Mouse (Mus musculus): ENCODE data around the gene Onecut1. TPM values are rescaled to one million over a fixed set of nuclear protein-coding genes. Genes with fewer than 3 reads are reported as not detected.

The Onecut1 gene
- polyA plus RNA-seq, 1 experiment: not detected

GRCm38 (mm10) chr9:74921422-74921821 lies 59.7 kb downstream of the Onecut1 start:
- Histone ChIP-seq H3K4me1 (ENCODE audit: control insufficient read depth) (no peaks in the 10 kb centered on the region), H3K4me3 (replicated peaks) (no peak overlapping the region), H3K9me3 (ENCODE audit: control insufficient read depth, low read length) (peaks cover 4% of the 10 kb centered on the region; the same call in 1 of the 2 replicates), H3K27me3 (ENCODE audit: control insufficient read depth) (no peaks in the 10 kb centered on the region), H3K36me3 (ENCODE audit: control insufficient read depth) (no peaks in the 10 kb centered on the region)
- no peak for TF ChIP-seq GATA1 (IDR thresholded peaks at IDR 0.05; ENCODE audit: low read length)
- no peak for TF ChIP-seq TAL1 (IDR thresholded peaks at IDR 0.05; ENCODE audit: low read length)

GRCm38 (mm10) chr9:74922884-74923283 lies 61.2 kb downstream of the Onecut1 start:
- Histone ChIP-seq H3K9me3 (ENCODE audit: control insufficient read depth, low read length) (no peaks in the 10 kb centered on the region), H3K36me3 (ENCODE audit: control insufficient read depth) (no peaks in the 10 kb centered on the region), H3K27me3 (ENCODE audit: control insufficient read depth) (no peaks in the 10 kb centered on the region), H3K4me1 (ENCODE audit: control insufficient read depth) (no peaks in the 10 kb centered on the region), H3K4me3 (replicated peaks) (no peak overlapping the region)
- no peak for TF ChIP-seq TAL1 (IDR thresholded peaks at IDR 0.05; ENCODE audit: low read length)
- no peak for TF ChIP-seq GATA1 (IDR thresholded peaks at IDR 0.05; ENCODE audit: low read length)

- no peaks in the 10 kb centered on the region for H3K27me3 ChIP-seq (ENCODE audit: control insufficient read depth)
- no peak overlapping the region for H3K4me3 ChIP-seq (replicated peaks)
- H3K36me3 ChIP-seq (ENCODE audit: control insufficient read depth): no peaks in the 10 kb centered on the region
- no peaks in the 10 kb centered on the region for H3K4me1 ChIP-seq (ENCODE audit: control insufficient read depth)
- TF ChIP-seq TAL1 (IDR thresholded peaks at IDR 0.05; ENCODE audit: low read length) (no peak), GATA1 (IDR thresholded peaks at IDR 0.05; ENCODE audit: low read length) (no peak)
- H3K9me3 ChIP-seq (ENCODE audit: control insufficient read depth, low read length): no peaks in the 10 kb centered on the region
Observed at GRCm38 (mm10) chr9:74923291-74923977, 61.7 kb downstream of the Onecut1 start.

- Histone ChIP-seq H3K36me3 (ENCODE audit: control insufficient read depth) (no peaks in the 10 kb centered on the region), H3K9me3 (ENCODE audit: control insufficient read depth, low read length) (no peaks in the 10 kb centered on the region), H3K4me3 (replicated peaks) (no peak overlapping the region), H3K27me3 (ENCODE audit: control insufficient read depth) (no peaks in the 10 kb centered on the region), H3K4me1 (ENCODE audit: control insufficient read depth) (no peaks in the 10 kb centered on the region)
- no peak for TF ChIP-seq TAL1 (IDR thresholded peaks at IDR 0.05; ENCODE audit: low read length)
- no peak for TF ChIP-seq GATA1 (IDR thresholded peaks at IDR 0.05; ENCODE audit: low read length)
Observed at GRCm38 (mm10) chr9:74925220-74925769, 63.6 kb downstream of the Onecut1 start.

- no peaks in the 10 kb centered on the region for H3K9me3 ChIP-seq (ENCODE audit: control insufficient read depth, low read length)
Observed at GRCm38 (mm10) chr9:74929981-74930423, 68.3 kb downstream of the Onecut1 start.

GRCm38 (mm10) chr9:74930653-74931052 lies 68.9 kb downstream of the Onecut1 start:
- no peak overlapping the region for H3K4me3 ChIP-seq (replicated peaks)
- no peaks in the 10 kb centered on the region for H3K4me1 ChIP-seq (ENCODE audit: control insufficient read depth)
- no peaks in the 10 kb centered on the region for H3K27me3 ChIP-seq (ENCODE audit: control insufficient read depth)
- no peaks in the 10 kb centered on the region for H3K9me3 ChIP-seq (ENCODE audit: control insufficient read depth, low read length)
- TF ChIP-seq GATA1 (IDR thresholded peaks at IDR 0.05; ENCODE audit: low read length): no peak
- TF ChIP-seq TAL1 (IDR thresholded peaks at IDR 0.05; ENCODE audit: low read length): no peak
- no peaks in the 10 kb centered on the region for H3K36me3 ChIP-seq (ENCODE audit: control insufficient read depth)

More at GRCm38 (mm10) chr9:74929981-74930423, 68.3 kb downstream of the Onecut1 start:
- Histone ChIP-seq H3K36me3 (ENCODE audit: control insufficient read depth) (no peaks in the 10 kb centered on the region), H3K4me1 (ENCODE audit: control insufficient read depth) (no peaks in the 10 kb centered on the region), H3K4me3 (replicated peaks) (no peak overlapping the region), H3K27me3 (ENCODE audit: control insufficient read depth) (no peaks in the 10 kb centered on the region)
- no peak for TF ChIP-seq GATA1 (IDR thresholded peaks at IDR 0.05; ENCODE audit: low read length)
- TF ChIP-seq TAL1 (IDR thresholded peaks at IDR 0.05; ENCODE audit: low read length): no peak

GRCm38 (mm10) chr9:74935289-74935688 lies 73.6 kb downstream of the Onecut1 start:
- Histone ChIP-seq H3K27me3 (ENCODE audit: control insufficient read depth) (no peaks in the 10 kb centered on the region), H3K4me1 (ENCODE audit: control insufficient read depth) (no peaks in the 10 kb centered on the region), H3K9me3 (ENCODE audit: control insufficient read depth, low read length) (no peaks in the 10 kb centered on the region), H3K36me3 (ENCODE audit: control insufficient read depth) (no peaks in the 10 kb centered on the region), H3K4me3 (replicated peaks) (no peak overlapping the region)
- TF ChIP-seq GATA1 (IDR thresholded peaks at IDR 0.05; ENCODE audit: low read length): no peak
- no peak for TF ChIP-seq TAL1 (IDR thresholded peaks at IDR 0.05; ENCODE audit: low read length)

GRCm38 (mm10) chr9:74937761-74938160 lies 76.0 kb downstream of the Onecut1 start:
- no peaks in the 10 kb centered on the region for H3K9me3 ChIP-seq (ENCODE audit: control insufficient read depth, low read length)
- TF ChIP-seq TAL1 (IDR thresholded peaks at IDR 0.05; ENCODE audit: low read length) (no peak), GATA1 (IDR thresholded peaks at IDR 0.05; ENCODE audit: low read length) (no peak)
- H3K4me3 ChIP-seq (replicated peaks): no peak overlapping the region
- H3K4me1 ChIP-seq (ENCODE audit: control insufficient read depth): no peaks in the 10 kb centered on the region
- no peaks in the 10 kb centered on the region for H3K36me3 ChIP-seq (ENCODE audit: control insufficient read depth)
- no peaks in the 10 kb centered on the region for H3K27me3 ChIP-seq (ENCODE audit: control insufficient read depth)

GRCm38 (mm10) chr9:74938670-74939534 lies 77.2 kb downstream of the Onecut1 start:
- TF ChIP-seq TAL1 (IDR thresholded peaks at IDR 0.05; ENCODE audit: low read length): no peak
- TF ChIP-seq GATA1 (IDR thresholded peaks at IDR 0.05; ENCODE audit: low read length): no peak
- H3K27me3 ChIP-seq (ENCODE audit: control insufficient read depth): no peaks in the 10 kb centered on the region
- no peaks in the 10 kb centered on the region for H3K9me3 ChIP-seq (ENCODE audit: control insufficient read depth, low read length)
- H3K4me1 ChIP-seq (ENCODE audit: control insufficient read depth): no peaks in the 10 kb centered on the region
- H3K4me3 ChIP-seq (replicated peaks): no peak overlapping the region
- no peaks in the 10 kb centered on the region for H3K36me3 ChIP-seq (ENCODE audit: control insufficient read depth)

Other genes with a start within 250 kb of the Onecut1 start
- not detected in 2 replicates for gene Fam214a, start 91.0 kb downstream of the Onecut1 start, polyA plus RNA-seq (2012)
- 9.0 and 10.8 TPM in 2 replicates for gene Arpp19, start 175.7 kb downstream of the Onecut1 start, polyA plus RNA-seq (2012)
- 0.05 and 0.08 TPM in 2 replicates for gene Myo5a, start 209.1 kb downstream of the Onecut1 start, polyA plus RNA-seq (2012)